Mouse (Mus musculus) neural tube, embryonic 14.5 days (tissue): ENCODE measurements at regions not wholly inside any gene's neighbourhood (a gene's known extent, or its start where the extent isn't known, plus 50 kb on each side); places are given as distances from the start of the nearest gene placed in this dataset.

Experiments
- ATAC-seq: fragments of 200-750 bp; cut with Nextera tagmentation; 2 replicates; pipeline ENCODE4 v1.8.0; 2017; ENCODE audit warnings: low read depth, mild to moderate bottlenecking, moderate TSS enrichment, moderate library complexity
- H3K27ac ChIP-seq: fragments of 300-500 bp; sonication (generic); 2 replicates; pipeline ENCODE4 v1.5.1; 2014; ENCODE audit warnings: low read depth, mild to moderate bottlenecking, control low read depth, low read length, moderate library complexity, mixed read lengths
- H3K27me3 ChIP-seq: fragments of 300-500 bp; sonication (generic); 2 replicates; pipeline ENCODE4 v1.6.1; 2014; ENCODE audit warnings: low read length; ENCODE audit not compliant: control insufficient read depth, insufficient read depth
- H3K36me3 ChIP-seq: fragments of 300-500 bp; sonication (generic); 2 replicates; pipeline ENCODE4 v1.6.1; 2014; ENCODE audit warnings: low read length, mixed read lengths; ENCODE audit not compliant: control insufficient read depth, insufficient read depth
- H3K4me1 ChIP-seq: fragments of 300-500 bp; sonication (generic); 2 replicates; pipeline ENCODE4 v1.6.1; 2014; ENCODE audit warnings: low read length; ENCODE audit not compliant: control insufficient read depth, insufficient read depth
- H3K4me2 ChIP-seq: fragments of 300-500 bp; sonication (generic); 2 replicates; pipeline ENCODE4 v1.6.1; 2014; ENCODE audit warnings: mild to moderate bottlenecking, low read depth, low read length, control low read depth
- H3K4me3 ChIP-seq: fragments of 300-500 bp; sonication (generic); 2 replicates; pipeline ENCODE4 v1.5.1; 2014; ENCODE audit warnings: low read depth, low read length, control low read depth, mixed read lengths
- H3K9ac ChIP-seq: fragments of 300-500 bp; sonication (generic); replicated peaks from 2 replicates; pipeline ENCODE4 v1.6.1; 2014; ENCODE audit warnings: low read depth, mild to moderate bottlenecking, control low read depth, low read length, mixed read lengths
- H3K9me3 ChIP-seq: fragments of 300-500 bp; sonication (generic); 2 replicates; pipeline ENCODE4 v1.6.1; 2016; ENCODE audit warnings: low read length; ENCODE audit not compliant: control insufficient read depth
- WGBS: fragments of 180-500 bp; shearing (Covaris S2); extraction: QIAGEN DNeasy Blood & Tissue Kit; methylation state at CpG from one replicate; pipeline ENCODE4 v1.1.7; 2014; 5-methylcytosine and 5-hydroxymethylcytosine counted together

DNA sequence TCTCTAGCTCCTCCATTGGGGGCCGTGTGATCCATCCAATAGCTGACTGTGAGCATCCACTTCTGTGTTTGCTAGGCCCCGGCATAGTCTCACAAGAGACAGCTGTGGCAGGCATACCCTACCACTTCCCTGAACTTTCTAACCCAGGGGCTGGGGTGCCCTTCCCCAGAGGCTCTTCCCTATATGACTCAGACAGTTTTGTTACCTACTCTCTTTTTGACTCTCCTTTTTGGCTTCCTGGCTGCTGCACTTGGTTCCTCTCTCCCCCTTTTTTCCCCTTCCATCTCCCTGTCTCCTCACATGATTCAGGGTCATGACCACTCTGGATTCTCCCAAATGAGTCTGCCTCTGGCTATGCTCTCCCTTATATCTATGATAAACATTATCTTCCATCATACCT, 223.8 kb downstream of the Papss1 start:
- Histone ChIP-seq H3K4me3 (no peak overlapping the region), H3K9me3 (no peaks in the 10 kb centered on the region), H3K27ac (no peak overlapping the region), H3K36me3 (no peaks in the 10 kb centered on the region), H3K4me2 (no peak overlapping the region), H3K4me1 (no peaks in the 10 kb centered on the region), H3K27me3 (no peaks in the 10 kb centered on the region), H3K9ac (no peak overlapping the region)
- ATAC-seq = no peak
- 67% methylated on average over 1 of the region's 2 CpGs for WGBS

DNA sequence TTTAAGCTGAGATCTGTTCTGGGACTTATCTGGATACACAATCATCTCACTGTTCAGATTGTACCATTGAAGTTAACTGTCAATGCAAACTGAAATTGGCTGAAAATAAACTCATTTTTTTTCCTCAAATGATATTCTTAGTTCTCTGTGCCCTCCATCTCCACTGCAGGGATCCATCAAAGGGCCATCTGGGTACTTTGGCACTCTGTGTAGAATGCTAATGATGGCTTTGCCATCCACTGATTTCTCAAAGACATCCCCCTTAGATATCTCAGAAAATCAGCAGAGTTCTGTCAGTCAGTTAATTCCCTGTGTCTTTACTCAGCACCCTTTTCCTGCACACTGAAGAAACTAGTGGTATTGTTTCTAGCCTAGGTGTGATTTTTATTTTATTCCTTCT, 224.6 kb downstream of the Papss1 start:
- no peak overlapping the region for H3K4me2 ChIP-seq
- H3K4me3 ChIP-seq = no peak overlapping the region
- H3K9ac ChIP-seq = no peak overlapping the region
- H3K27me3 ChIP-seq = no peaks in the 10 kb centered on the region
- ATAC-seq = no peak
- H3K9me3 ChIP-seq = no peaks in the 10 kb centered on the region
- H3K36me3 ChIP-seq = no peaks in the 10 kb centered on the region
- H3K27ac ChIP-seq = no peak overlapping the region
- H3K4me1 ChIP-seq = no peaks in the 10 kb centered on the region

DNA sequence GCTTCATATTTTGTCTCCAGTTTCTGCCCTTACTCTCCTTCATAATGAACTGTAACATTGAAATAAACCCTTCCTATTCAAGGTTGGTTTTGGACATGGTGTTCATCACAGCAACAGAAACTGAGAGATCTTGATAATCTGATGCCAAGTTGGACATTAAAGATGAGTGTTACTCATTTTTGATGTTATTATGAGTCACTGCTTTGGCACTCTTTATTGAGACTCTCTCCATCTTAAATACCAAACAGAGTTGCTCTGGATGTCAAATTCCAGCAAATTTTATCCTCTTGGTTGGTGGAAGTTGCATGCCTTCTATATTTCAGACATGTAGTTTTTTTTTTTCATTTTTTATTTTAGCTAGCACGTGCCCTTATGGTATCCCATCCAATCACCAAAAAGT, 229.5 kb downstream of the Papss1 start:
- Histone ChIP-seq H3K27ac (no peak overlapping the region), H3K4me3 (no peak overlapping the region), H3K9ac (no peak overlapping the region), H3K36me3 (no peaks in the 10 kb centered on the region), H3K27me3 (no peaks in the 10 kb centered on the region), H3K9me3 (no peaks in the 10 kb centered on the region), H3K4me1 (no peaks in the 10 kb centered on the region), H3K4me2 (no peak overlapping the region)
- ATAC-seq = no peak
- WGBS = 92% methylated on average over 1 of the region's 1 CpGs

DNA sequence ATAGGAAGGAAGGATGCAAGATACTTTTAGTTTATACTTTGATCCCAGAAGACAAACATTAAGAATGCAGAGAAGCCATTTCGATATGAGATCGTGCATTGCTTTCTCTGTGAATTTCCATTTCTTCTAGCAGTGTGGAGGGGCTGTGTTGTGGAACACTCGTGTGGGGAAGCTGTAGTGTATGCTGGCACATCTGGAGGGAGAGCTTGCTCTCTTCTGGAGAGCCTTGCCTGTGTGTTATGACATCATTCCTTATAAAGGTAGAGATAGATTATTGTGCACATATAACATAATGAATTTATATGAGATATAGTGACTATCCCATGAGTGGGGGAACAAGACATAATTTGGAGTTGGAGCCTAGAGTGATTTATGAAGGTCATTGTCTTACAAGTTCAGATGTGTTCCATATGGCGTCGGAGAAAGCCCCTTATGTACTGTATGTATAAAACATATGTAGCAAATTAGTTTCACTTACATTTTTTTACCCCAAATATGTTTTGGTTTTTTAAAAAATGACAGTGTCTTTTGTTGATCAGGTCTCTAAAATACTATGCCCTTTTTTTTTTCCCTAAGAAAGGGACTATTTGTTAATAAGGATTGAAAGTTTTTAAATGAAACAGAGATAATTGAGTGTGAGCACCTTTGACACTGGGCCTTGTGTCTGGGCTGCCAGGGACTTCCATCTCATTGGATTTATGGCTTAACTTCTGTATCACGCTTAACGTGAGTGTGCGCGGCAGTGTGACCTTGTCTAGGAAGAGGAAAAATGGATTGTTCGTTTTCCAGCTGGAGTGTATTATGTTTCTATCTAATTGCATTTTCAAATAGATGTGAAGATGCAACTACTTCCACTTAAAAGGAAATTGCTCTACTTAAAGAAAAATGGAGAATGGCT, 230.8 kb downstream of the Papss1 start:
- H3K27ac ChIP-seq = no peak overlapping the region
- no peaks in the 10 kb centered on the region for H3K36me3 ChIP-seq
- WGBS = 48% methylated on average over 10 of the region's 10 CpGs

DNA sequence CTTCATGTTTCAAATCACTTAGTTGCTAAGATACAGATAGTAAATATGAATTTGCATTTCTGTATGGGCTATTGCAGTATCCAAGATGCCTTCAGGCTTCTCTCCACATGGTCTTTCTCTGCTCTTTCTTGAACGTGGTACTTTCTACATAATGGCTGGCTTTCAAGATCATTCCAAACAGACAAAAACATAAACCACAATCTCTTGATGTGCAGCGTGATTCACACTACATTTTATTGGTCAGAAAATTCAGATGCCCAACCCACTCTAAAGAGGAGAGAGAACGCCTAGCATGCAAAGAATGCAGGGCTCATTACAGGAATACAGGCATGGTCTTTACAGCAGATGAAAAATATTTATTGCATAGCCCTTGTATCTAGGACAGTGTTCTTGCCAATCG, 235.2 kb downstream of the Papss1 start:
- H3K36me3 ChIP-seq = no peaks in the 10 kb centered on the region
- H3K9ac ChIP-seq = no peak overlapping the region
- H3K4me1 ChIP-seq = no peaks in the 10 kb centered on the region
- no peak for ATAC-seq
- no peak overlapping the region for H3K4me3 ChIP-seq
- H3K4me2 ChIP-seq = no peak overlapping the region
- no peak overlapping the region for H3K27ac ChIP-seq
- WGBS = 80% methylated on average over 4 of the region's 4 CpGs
- H3K27me3 ChIP-seq = no peaks in the 10 kb centered on the region
- H3K9me3 ChIP-seq = no peaks in the 10 kb centered on the region

More for the DNA sequence above, 230.8 kb downstream of the Papss1 start:
- no peak for ATAC-seq
- Histone ChIP-seq H3K4me3 (no peak overlapping the region), H3K27me3 (no peaks in the 10 kb centered on the region), H3K9me3 (no peaks in the 10 kb centered on the region), H3K9ac (no peak overlapping the region), H3K4me1 (no peaks in the 10 kb centered on the region), H3K4me2 (no peak overlapping the region)

DNA sequence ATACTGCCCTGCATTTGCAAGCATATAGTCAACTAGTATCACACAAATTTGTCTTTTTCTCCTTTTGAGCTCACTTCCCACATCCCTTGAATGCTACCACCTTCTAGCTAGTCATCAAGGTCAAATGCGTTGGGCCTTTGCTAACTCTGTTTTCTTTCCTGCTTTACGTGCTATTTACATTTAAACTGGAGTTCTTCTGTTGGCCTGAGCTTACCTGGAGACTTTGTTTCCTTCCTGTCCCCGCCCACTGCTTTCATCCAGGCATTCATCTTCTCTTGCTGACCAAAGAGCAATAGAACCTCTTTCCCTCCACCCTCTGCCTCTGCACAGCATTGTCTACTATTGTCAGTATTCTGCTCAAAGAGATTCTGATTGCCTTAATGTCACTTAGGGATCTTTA, 237.0 kb downstream of the Papss1 start:
- Histone ChIP-seq H3K36me3 (no peaks in the 10 kb centered on the region), H3K4me2 (no peak overlapping the region), H3K9ac (no peak overlapping the region), H3K4me3 (no peak overlapping the region), H3K27me3 (no peaks in the 10 kb centered on the region), H3K27ac (no peak overlapping the region), H3K4me1 (no peaks in the 10 kb centered on the region), H3K9me3 (no peaks in the 10 kb centered on the region)
- ATAC-seq = no peak
- WGBS = 68% methylated on average over 3 of the region's 3 CpGs

DNA sequence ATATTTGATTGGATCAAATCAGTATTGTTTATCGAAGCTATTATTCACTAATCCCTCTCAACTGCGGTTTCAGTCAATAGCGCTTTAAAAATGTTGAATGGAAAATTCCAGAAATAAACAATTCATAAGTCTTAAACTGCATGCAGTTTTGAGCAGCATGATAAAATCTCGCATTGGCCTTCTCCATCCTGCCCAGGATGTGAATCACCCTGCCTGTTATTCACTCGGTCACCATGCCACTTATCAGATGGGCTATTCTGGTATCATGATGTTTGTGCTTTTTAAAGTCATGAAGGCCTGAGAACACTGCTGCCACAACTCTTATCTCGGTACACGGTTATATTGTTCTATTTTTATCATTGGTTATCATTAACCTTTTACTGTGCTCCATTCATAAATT, 238.3 kb downstream of the Papss1 start:
- Histone ChIP-seq H3K9ac (no peak overlapping the region), H3K27me3 (no peaks in the 10 kb centered on the region), H3K4me3 (no peak overlapping the region), H3K36me3 (no peaks in the 10 kb centered on the region), H3K4me1 (no peaks in the 10 kb centered on the region), H3K27ac (no peak overlapping the region), H3K9me3 (no peaks in the 10 kb centered on the region), H3K4me2 (no peak overlapping the region)
- 89% methylated on average over 7 of the region's 7 CpGs for WGBS
- ATAC-seq = no peak

DNA sequence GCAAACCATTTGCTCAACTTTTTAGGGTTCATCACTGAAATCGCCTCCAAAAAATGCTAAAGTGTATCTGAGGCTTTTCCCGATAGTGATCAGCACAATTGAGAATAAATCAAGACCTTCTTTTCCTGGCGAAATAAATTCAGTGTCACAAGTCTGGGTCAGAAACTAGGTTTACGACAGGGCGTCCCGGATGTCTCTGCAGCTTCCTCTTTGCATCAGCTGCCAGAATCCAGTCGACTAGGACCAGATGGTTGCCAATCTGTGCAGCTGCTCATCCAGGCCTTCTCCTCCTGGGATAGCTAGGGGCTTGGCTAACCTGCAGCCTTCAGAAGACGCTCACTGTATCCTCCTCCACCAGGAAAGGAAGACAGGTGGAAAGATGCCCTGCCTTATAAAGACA, 243.6 kb downstream of the Papss1 start:
- Histone ChIP-seq H3K4me3 (no peak overlapping the region), H3K9ac (no peak overlapping the region), H3K27me3 (no peaks in the 10 kb centered on the region), H3K4me2 (no peak overlapping the region), H3K27ac (no peak overlapping the region), H3K9me3 (no peaks in the 10 kb centered on the region), H3K4me1 (no peaks in the 10 kb centered on the region), H3K36me3 (no peaks in the 10 kb centered on the region)
- 66% methylated on average over 8 of the region's 8 CpGs for WGBS
- no peak for ATAC-seq

DNA sequence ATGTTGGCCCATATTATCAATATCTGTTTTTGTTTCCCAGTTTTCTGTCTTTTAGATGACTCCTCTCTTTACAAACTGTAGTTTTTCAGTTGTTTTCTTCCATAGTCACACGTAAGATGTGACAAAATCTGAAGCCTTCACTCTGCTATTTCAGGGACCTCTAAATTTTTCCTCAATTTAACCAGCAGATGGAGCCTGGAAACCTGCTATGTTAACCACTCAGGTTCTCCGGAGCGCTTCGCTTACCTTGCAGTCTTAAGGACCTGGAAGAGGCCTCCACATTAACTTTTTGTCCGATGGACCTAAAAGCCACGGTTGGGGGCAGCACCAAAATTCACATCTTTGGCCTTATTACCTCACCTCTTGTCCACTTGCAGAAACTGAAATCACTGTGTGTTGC, 248.4 kb downstream of the Papss1 start:
- Histone ChIP-seq H3K9ac (no peak overlapping the region), H3K27ac (no peak overlapping the region), H3K27me3 (no peaks in the 10 kb centered on the region), H3K4me1 (no peaks in the 10 kb centered on the region), H3K4me3 (no peak overlapping the region), H3K4me2 (no peak overlapping the region), H3K9me3 (no peaks in the 10 kb centered on the region), H3K36me3 (no peaks in the 10 kb centered on the region)
- 53% methylated on average over 6 of the region's 6 CpGs for WGBS
- no peak for ATAC-seq
